ENCODE assay signal across 8 mouse cellular contexts in the genomic region with DNA sequence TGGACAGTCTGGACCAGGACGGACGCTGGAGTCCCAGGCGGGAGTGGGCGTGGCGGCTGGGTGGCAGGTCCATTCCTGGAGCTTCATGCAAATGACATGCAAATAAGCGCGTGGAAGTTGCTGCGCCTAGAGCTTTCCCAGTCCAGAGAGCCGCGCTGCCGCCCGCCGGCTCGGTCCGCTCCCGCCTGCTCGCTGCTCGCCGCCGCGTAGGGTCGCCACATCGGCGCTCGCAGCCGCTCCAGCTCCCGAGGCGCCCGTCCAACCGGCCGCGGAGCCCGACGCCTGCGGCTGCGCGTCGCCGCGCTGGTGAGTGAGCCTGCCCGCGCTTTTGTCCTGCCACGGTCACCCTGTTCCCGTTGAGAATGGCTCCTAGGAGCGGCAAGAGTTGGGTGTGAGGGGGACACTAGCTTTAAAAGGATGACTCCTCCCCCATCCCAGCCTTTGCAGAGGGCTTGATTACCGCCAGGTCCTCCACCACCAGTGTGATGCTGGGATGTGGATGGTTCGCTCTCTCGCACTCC. TPM values are rescaled to one million over a fixed set of nuclear protein-coding genes. Genes with fewer than 3 reads are reported as not detected.
DNase-seq lines count a peak whose midpoint lies in the region; ATAC-seq and TF ChIP-seq lines count a peak whose summit lies in the region.

Gene Mylk (plus strand): TSS at position 146 of the 521 bp plus-strand sequence.

- H3K9me3 ChIP-seq in erythroblast, embryonic 14.5 days (ENCODE audit: control insufficient read depth, low read length) = no peaks in the 10 kb centered on the region
- H3K9me3 ChIP-seq in limb, embryonic 13.5 days = no peaks in the 10 kb centered on the region
- no peaks in the 10 kb centered on the region for H3K9me3 ChIP-seq in midbrain, embryonic 14.5 days (ENCODE audit: control insufficient read depth, low read length)

- peak; percentile 87 for TF ChIP-seq POLR2A in embryonic fibroblast, embryonic 13.5 days (IDR thresholded peaks at IDR 0.05; ENCODE audit: low read depth, low read length)

- peak within 1 kb of the TSS; percentile 70 for H3K9ac ChIP-seq in limb, embryonic 13.5 days
- peak within 1 kb of the TSS; percentile 44 for H3K9ac ChIP-seq in midbrain, embryonic 14.5 days (replicated peaks; ENCODE audit: low read length)

- peak within 1 kb of the TSS; percentile 22 for H3K4me3 ChIP-seq in erythroblast, embryonic 14.5 days (replicated peaks)
- H3K4me3 ChIP-seq in embryonic fibroblast, embryonic 13.5 days (ENCODE audit: insufficient read depth, low read length) = peak within 1 kb of the TSS; percentile 44
- H3K4me3 ChIP-seq in limb, embryonic 13.5 days = peak within 1 kb of the TSS; percentile 52
- peak within 1 kb of the TSS; percentile 45 for H3K4me3 ChIP-seq in midbrain, embryonic 14.5 days (replicated peaks; ENCODE audit: low read depth, low read length)

- H3K4me1 ChIP-seq in erythroblast, embryonic 14.5 days (ENCODE audit: control insufficient read depth) = peaks cover 5% of the 10 kb centered on the region
- H3K4me1 ChIP-seq in embryonic fibroblast, embryonic 13.5 days (ENCODE audit: control insufficient read depth, insufficient read depth, low read length) = 0 out of 2 replicates have a peak, but pooled peaks cover 3% of the 10 kb centered on the region
- H3K4me1 ChIP-seq in limb, embryonic 13.5 days = peaks cover 29% of the 10 kb centered on the region
- H3K4me1 ChIP-seq in midbrain, embryonic 14.5 days (ENCODE audit: control insufficient read depth, insufficient read depth, low read length) = peaks cover 14% of the 10 kb centered on the region

- no peak within 1 kb of the TSS for H3K27ac ChIP-seq in embryonic fibroblast, embryonic 13.5 days (ENCODE audit: insufficient read depth, low read length)
- no peak within 1 kb of the TSS for H3K27ac ChIP-seq in limb, embryonic 13.5 days
- H3K27ac ChIP-seq in midbrain, embryonic 14.5 days (replicated peaks; ENCODE audit: low read depth, low read length) = no peak within 1 kb of the TSS

- WGBS in limb, embryonic 13.5 days = under 1% methylated on average over 48 of the region's 48 CpGs
- WGBS in midbrain, embryonic 14.5 days = under 1% methylated on average over 48 of the region's 48 CpGs

- ATAC-seq in erythroblast, adult 5-6 weeks (replicated peaks; ENCODE audit: low FRiP score, poor library complexity, severe bottlenecking) = no peak
- ATAC-seq in limb, embryonic 13.5 days (ENCODE audit: low FRiP score, low read depth) = peak; percentile 92
- peak; percentile 90 for ATAC-seq in midbrain, embryonic 14.5 days (ENCODE audit: low FRiP score, low TSS enrichment)

- no peaks in the 10 kb centered on the region for H3K36me3 ChIP-seq in erythroblast, embryonic 14.5 days (ENCODE audit: control insufficient read depth)
- H3K36me3 ChIP-seq in limb, embryonic 13.5 days = no peaks in the 10 kb centered on the region
- H3K36me3 ChIP-seq in midbrain, embryonic 14.5 days (ENCODE audit: control insufficient read depth, insufficient read depth, low read length) = no peaks in the 10 kb centered on the region

- H3K27me3 ChIP-seq in erythroblast, embryonic 14.5 days (ENCODE audit: control insufficient read depth) = peaks cover 42% of the 10 kb centered on the region
- peaks cover 35% of the 10 kb centered on the region for H3K27me3 ChIP-seq in limb, embryonic 13.5 days
- peaks cover 3% of the 10 kb centered on the region; the same call in 1 of the 2 replicates for H3K27me3 ChIP-seq in midbrain, embryonic 14.5 days (ENCODE audit: control insufficient read depth, insufficient read depth, low read length)

- no peak for TF ChIP-seq CTCF in embryonic fibroblast, embryonic 13.5 days (IDR thresholded peaks at IDR 0.05; ENCODE audit: borderline replicate concordance, insufficient read depth, low read length)

- peak; percentile 77 to 78 for DNase-seq in heart, adult 9 months (ENCODE audit: low spot score in 2 of 2)
- peak; percentile 96 for DNase-seq in kidney, adult 9 months
- DNase-seq in midbrain, embryonic 14.5 days = peak; percentile 87
- DNase-seq in spleen, postnatal 14 days (ENCODE audit: low spot score in 2 of 2) = peak; percentile 7 to 11

- peak within 1 kb of the TSS; percentile 89 for H3K4me2 ChIP-seq in limb, embryonic 13.5 days (replicated peaks)
- H3K4me2 ChIP-seq in midbrain, embryonic 14.5 days (ENCODE audit: low read length) = peak within 1 kb of the TSS; percentile 94

RNA-seq across cellular contexts. Expression of gene Mylk, which starts in this region (rescaled TPM):
- 0.04 TPM in 1 of 2 replicates, not detected in the other for polyA plus RNA-seq in erythroblast, embryonic 14.5 days (2012)
- total RNA-seq in erythroblast, adult 5-6 weeks (2015; ENCODE audit: low replicate concordance) = 0.38 and 0.63 TPM in 2 replicates
- total RNA-seq in erythroblast, adult 5-6 weeks (2017; ENCODE audit: low replicate concordance) = 0.85 and 1.1 TPM in 2 replicates
- polyA plus RNA-seq in embryonic fibroblast, embryonic 13.5 days (2011; ENCODE audit: insufficient read length, low read depth, missing spikeins) = 49.0 and 60.8 TPM in 2 replicates
- polyA plus RNA-seq in limb, embryonic 13.5 days (2015; fragmentation: Nextera tagmentation; extraction: Ambion mirVana) = 7.7 and 9.3 TPM in 2 replicates
- 2.8 and 4.9 TPM in 2 replicates for polyA plus RNA-seq in midbrain, embryonic 14.5 days (2014; fragmentation: Nextera tagmentation; extraction: Ambion mirVana)

Comparison
In these comparisons a context has a peak if more than half of its experiments do, and no peak if none do; other contexts are left out.
1. DNase-seq: peak in every context shown above with its lines; median percentile 96 in kidney, adult 9 months; 87 in midbrain, embryonic 14.5 days; 78 in heart, adult 9 months; 9 in spleen, postnatal 14 days.